Mouse (Mus musculus): ENCODE data around the gene Rfxank.

GRCm38 (mm10) chr8:70086151-70086550 lies 52.8 kb downstream of the Rfxank start:
- TF ChIP-seq USF1 (IDR thresholded peaks at IDR 0.05; ENCODE audit: low read depth) (no peak), MAX (IDR thresholded peaks at IDR 0.05; ENCODE audit: low read depth) (no peak), POLR2A (IDR thresholded peaks at IDR 0.05; ENCODE audit: insufficient read length, low read depth) (no peak), TCF12 (IDR thresholded peaks at IDR 0.05; ENCODE audit: insufficient read depth, poor library complexity, severe bottlenecking) (no peak), MYOG (IDR thresholded peaks at IDR 0.05; ENCODE audit: control insufficient read depth in 1 of 3, insufficient read depth in 1 of 3, insufficient read length in 2 of 3, low read depth in 2 of 3) (no peak), CEBPB (IDR thresholded peaks at IDR 0.05; ENCODE audit: insufficient read depth, poor library complexity, severe bottlenecking) (no peak), REST (IDR thresholded peaks at IDR 0.05; ENCODE audit: insufficient read depth, insufficient read length) (no peak), TCF3 (IDR thresholded peaks at IDR 0.05; ENCODE audit: insufficient read length, low read depth) (no peak)

Data from myocyte (in vitro differentiated cells).